Mouse (Mus musculus) spleen, adult 2 months (tissue): ENCODE measurements at regions not wholly inside any gene's neighbourhood (a gene's known extent, or its start where the extent isn't known, plus 50 kb on each side); places are given as distances from the start of the nearest gene placed in this dataset.
"Not testable (repeated sequence)": the region's sequence is repeated elsewhere in the genome, so short reads cannot be mapped to it uniquely, and the experiment has no call there.

Experiments used
- CTCF ChIP-seq: fragments of 200-500 bp; IDR thresholded peaks from 2 replicates; pipeline ENCODE4 v1.5.1; 2011; ENCODE audit warnings: mild to moderate bottlenecking, inconsistent platforms; ENCODE audit not compliant: insufficient read depth, insufficient read length, insufficient replicate concordance; ENCODE audit errors: extremely low read depth
- POLR2A ChIP-seq: fragments of 200-500 bp; IDR thresholded peaks from 2 replicates; pipeline ENCODE4 v1.6.1; 2011; ENCODE audit warnings: low read depth, low read length, inconsistent platforms

DNA sequence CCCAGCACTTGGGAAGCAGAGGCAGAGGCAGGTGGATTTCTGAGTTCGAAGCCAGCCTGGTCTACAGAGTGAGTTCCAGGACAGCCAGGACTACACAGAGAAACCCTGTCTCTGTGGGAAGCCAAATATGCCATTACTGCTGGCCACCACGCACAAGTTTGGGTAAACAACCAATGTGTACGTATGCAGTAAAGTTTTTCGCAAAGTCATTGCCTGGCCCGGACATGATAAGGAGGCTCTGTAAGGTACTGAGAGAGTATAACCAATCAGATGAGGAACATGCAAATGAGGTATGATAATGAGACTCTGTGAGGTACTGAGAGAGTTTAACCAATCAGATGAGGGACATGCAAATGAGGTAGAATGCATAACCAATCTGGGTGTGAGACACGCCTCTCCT lies 99.5 kb upstream of the Rps6ka3 start:
- TF ChIP-seq POLR2A, CTCF: not testable (repeated sequence)
